Mouse (Mus musculus): ENCODE data around the gene Efna5. TPM values are rescaled to one million over a fixed set of nuclear protein-coding genes. Genes with fewer than 3 reads are reported as not detected.

The Efna5 gene
- under 1 TPM in 2 of 3 experiments, not detected in 1; 0.13 TPM for polyA plus RNA-seq (2017; shearing (Covaris generic))

GRCm38 (mm10) chr17:62881176-62881790 is at the start of gene Efna5:
Gene Efna5 (minus strand): TSS chr17:62881317.
- ATAC-seq, result no peak

GRCm38 (mm10) chr17:62915304-62915703 is 34.2 kb upstream of the Efna5 start:
- no peak for ATAC-seq

GRCm38 (mm10) chr17:62905692-62906445 is 24.8 kb upstream of the Efna5 start:
- ATAC-seq, result no peak

- ATAC-seq, result no peak
These were observed 17.9 kb upstream of the Efna5 start for GRCm38 (mm10) chr17:62899066-62899465.

GRCm38 (mm10) chr17:62889991-62890390 is 8.9 kb upstream of the Efna5 start:
- no peak for ATAC-seq

- no peak for ATAC-seq
These were observed 3.0 kb upstream of the Efna5 start for GRCm38 (mm10) chr17:62884129-62884506.

- no peak for ATAC-seq
These were observed 2.5 kb upstream of the Efna5 start for GRCm38 (mm10) chr17:62883476-62884128.

GRCm38 (mm10) chr17:62882726-62883475 is 1.8 kb upstream of the Efna5 start:
- no peak for ATAC-seq

GRCm38 (mm10) chr17:62881791-62882725 is 941 bp upstream of the Efna5 start:
- no peak for ATAC-seq

GRCm38 (mm10) chr17:62880311-62881175 is 574 bp downstream of the Efna5 start:
- ATAC-seq, result no peak

- no peak for ATAC-seq
These were observed 1.4 kb downstream of the Efna5 start for GRCm38 (mm10) chr17:62879526-62880310.

- ATAC-seq, result no peak
These were observed 5.4 kb downstream of the Efna5 start for GRCm38 (mm10) chr17:62875727-62876126.

GRCm38 (mm10) chr17:62871928-62872327 is 9.2 kb downstream of the Efna5 start:
- ATAC-seq, result no peak

- no peak for ATAC-seq
These were observed 9.9 kb downstream of the Efna5 start for GRCm38 (mm10) chr17:62871191-62871590.

- no peak for ATAC-seq
These were observed 10.7 kb downstream of the Efna5 start for GRCm38 (mm10) chr17:62870446-62870845.

GRCm38 (mm10) chr17:62864966-62865365 is 16.2 kb downstream of the Efna5 start:
- no peak for ATAC-seq

GRCm38 (mm10) chr17:62863004-62863403 is 18.1 kb downstream of the Efna5 start:
- no peak for ATAC-seq

- no peak for ATAC-seq
These were observed 18.7 kb downstream of the Efna5 start for GRCm38 (mm10) chr17:62862298-62862999.

GRCm38 (mm10) chr17:62857275-62857674 is 23.8 kb downstream of the Efna5 start:
- no peak for ATAC-seq

All from inflammation-experienced regulatory T-cells, adult 6 months (primary cell).